Mouse (Mus musculus) intestine, postnatal 0 days (tissue): ENCODE data around the gene Gsc. TPM values are rescaled to one million over a fixed set of nuclear protein-coding genes. Genes with fewer than 3 reads are reported as not detected.

Experiments
- ATAC-seq: fragments of 200-750 bp; cut with Nextera tagmentation; 2 replicates; pipeline ENCODE4 v1.8.0; 2017; ENCODE audit warnings: mild to moderate bottlenecking, moderate TSS enrichment, moderate library complexity
- H3K27ac ChIP-seq: fragments of 300-500 bp; sonication (generic); 2 replicates; pipeline ENCODE4 v1.5.1; 2014; ENCODE audit warnings: mild to moderate bottlenecking, low read depth, low read length, moderate library complexity
- H3K27me3 ChIP-seq: fragments of 300-500 bp; sonication (generic); replicated peaks from 2 replicates; pipeline ENCODE4 v1.6.1; 2014; ENCODE audit warnings: low read length, mixed read lengths; ENCODE audit not compliant: control insufficient read depth, insufficient read depth
- H3K36me3 ChIP-seq: fragments of 300-500 bp; sonication (generic); 2 replicates; pipeline ENCODE4 v1.6.1; 2014; ENCODE audit warnings: mild to moderate bottlenecking, moderate library complexity; ENCODE audit not compliant: control insufficient read depth, insufficient read depth
- H3K4me1 ChIP-seq: fragments of 300-500 bp; sonication (generic); replicated peaks from 2 replicates; pipeline ENCODE4 v1.6.1; 2014; ENCODE audit warnings: antibody characterized with exemption, low read length, mixed read lengths; ENCODE audit not compliant: control insufficient read depth, insufficient read depth
- H3K4me2 ChIP-seq: fragments of 300-500 bp; sonication (generic); replicated peaks from 2 replicates; pipeline ENCODE4 v1.6.1; 2014; ENCODE audit warnings: low read depth, mild to moderate bottlenecking, moderate library complexity
- H3K4me3 ChIP-seq: fragments of 300-500 bp; sonication (generic); 2 replicates; pipeline ENCODE4 v1.5.1; 2014; ENCODE audit warnings: low read depth, low read length
- H3K9ac ChIP-seq: fragments of 300-500 bp; sonication (generic); 2 replicates; pipeline ENCODE4 v1.6.1; 2014; ENCODE audit warnings: mild to moderate bottlenecking, low read depth, low read length
- H3K9me3 ChIP-seq: fragments of 300-500 bp; sonication (generic); 2 replicates; pipeline ENCODE4 v1.6.1; 2016; ENCODE audit warnings: mixed run types; ENCODE audit not compliant: control insufficient read depth
- CTCF ChIP-seq: sonication (generic); IDR thresholded peaks from 2 replicates; pipeline ENCODE4 v1.5.1; 2016; ENCODE audit warnings: low read depth, mild to moderate bottlenecking, control low read depth, antibody characterized with exemption, moderate library complexity
- WGBS: fragments of 180-500 bp; shearing (Covaris S2); extraction: QIAGEN DNeasy Blood & Tissue Kit; methylation state at CpG from one replicate; pipeline ENCODE4 v1.1.7; 2014; 5-methylcytosine and 5-hydroxymethylcytosine counted together
- polyA plus RNA-seq: library from polyadenylated mRNA; unstranded; fragments of >200 nt; fragmentation: Nextera tagmentation; extraction: Ambion mirVana; gene quantifications from 2 replicates; pipeline ENCODE4 v1.2.1, GENCODE M21; 2015

Gsc gene
- polyA plus RNA-seq, 1 experiment from 2014 or later, result not detected

- no peak overlapping the region for H3K4me2 ChIP-seq
- TF ChIP-seq CTCF, result no peak
- no peak overlapping the region for H3K4me3 ChIP-seq
- no peaks in the 10 kb centered on the region for H3K9me3 ChIP-seq
- no peaks in the 10 kb centered on the region for H3K4me1 ChIP-seq
- ATAC-seq, result no peak
- H3K9ac ChIP-seq, result no peak overlapping the region
- peaks cover 69% of the 10 kb centered on the region for H3K27me3 ChIP-seq
- WGBS, result 81% methylated on average over 10 of the region's 10 CpGs
- H3K36me3 ChIP-seq, result no peaks in the 10 kb centered on the region
- H3K27ac ChIP-seq, result no peak overlapping the region
Observed at GRCm38 (mm10) chr12:104481007-104481406, 7.9 kb upstream of the Gsc start.

GRCm38 (mm10) chr12:104478193-104478592, 5.1 kb upstream of the Gsc start:
- 8% methylated on average over 4 of the region's 4 CpGs for WGBS
- Histone ChIP-seq H3K4me1 (no peaks in the 10 kb centered on the region), H3K4me3 (no peak overlapping the region), H3K4me2 (no peak overlapping the region), H3K27ac (no peak overlapping the region), H3K9me3 (no peaks in the 10 kb centered on the region), H3K36me3 (no peaks in the 10 kb centered on the region), H3K9ac (no peak overlapping the region), H3K27me3 (peaks cover 88% of the 10 kb centered on the region)
- TF ChIP-seq CTCF, result no peak
- no peak for ATAC-seq

GRCm38 (mm10) chr12:104477501-104477900, 4.4 kb upstream of the Gsc start:
- Histone ChIP-seq H3K9me3 (no peaks in the 10 kb centered on the region), H3K4me2 (no peak overlapping the region), H3K9ac (no peak overlapping the region), H3K27ac (no peak overlapping the region), H3K4me1 (0 out of 2 replicates have a peak, but pooled peaks cover under 1% of the 10 kb centered on the region), H3K27me3 (peaks cover 95% of the 10 kb centered on the region), H3K4me3 (no peak overlapping the region), H3K36me3 (no peaks in the 10 kb centered on the region)
- no peak for TF ChIP-seq CTCF
- WGBS, result 8% methylated on average over 7 of the region's 7 CpGs
- ATAC-seq, result no peak

- no peak overlapping the region for H3K4me2 ChIP-seq
- H3K4me3 ChIP-seq, result no peak overlapping the region
- no peak for ATAC-seq
- 0 out of 2 replicates have a peak, but pooled peaks cover 2% of the 10 kb centered on the region for H3K4me1 ChIP-seq
- no peak overlapping the region for H3K9ac ChIP-seq
- TF ChIP-seq CTCF, result no peak
- no peak overlapping the region for H3K27ac ChIP-seq
- H3K36me3 ChIP-seq, result no peaks in the 10 kb centered on the region
- peaks cover 97% of the 10 kb centered on the region for H3K27me3 ChIP-seq
- H3K9me3 ChIP-seq, result no peaks in the 10 kb centered on the region
- under 1% methylated on average over 12 of the region's 12 CpGs for WGBS
Observed at GRCm38 (mm10) chr12:104477066-104477465, 3.9 kb upstream of the Gsc start.

GRCm38 (mm10) chr12:104475946-104476345, 2.8 kb upstream of the Gsc start:
- H3K9ac ChIP-seq, result no peak overlapping the region

GRCm38 (mm10) chr12:104474881-104475740, 2.0 kb upstream of the Gsc start:
- TF ChIP-seq CTCF, result no peak
- peaks cover 99% of the 10 kb centered on the region for H3K27me3 ChIP-seq
- H3K9ac ChIP-seq, result no peak overlapping the region
- H3K4me2 ChIP-seq, result no peak overlapping the region
- 0 out of 2 replicates have a peak, but pooled peaks cover 2% of the 10 kb centered on the region for H3K4me1 ChIP-seq
- no peaks in the 10 kb centered on the region for H3K9me3 ChIP-seq
- ATAC-seq, result no peak
- H3K27ac ChIP-seq, result no peak overlapping the region
- H3K4me3 ChIP-seq, result no peak overlapping the region
- 3% methylated on average over 22 of the region's 22 CpGs for WGBS
- no peaks in the 10 kb centered on the region for H3K36me3 ChIP-seq

More at GRCm38 (mm10) chr12:104475946-104476345, 2.8 kb upstream of the Gsc start:
- H3K4me2 ChIP-seq, result no peak overlapping the region
- H3K27ac ChIP-seq, result no peak overlapping the region
- no peaks in the 10 kb centered on the region for H3K36me3 ChIP-seq
- WGBS, result 2% methylated on average over 21 of the region's 21 CpGs
- ATAC-seq, result no peak
- H3K27me3 ChIP-seq, result peaks cover 99% of the 10 kb centered on the region
- no peaks in the 10 kb centered on the region for H3K9me3 ChIP-seq
- H3K4me3 ChIP-seq, result no peak overlapping the region
- 0 out of 2 replicates have a peak, but pooled peaks cover 2% of the 10 kb centered on the region for H3K4me1 ChIP-seq
- no peak for TF ChIP-seq CTCF
